Mouse (Mus musculus) skeletal muscle tissue, adult 2 months (tissue): Measurements from ENCODE around the gene Fam189a2.

ENCODE experiments used
- DNase-seq: peaks from one replicate; pipeline ENCODE4 v3.0.0-alpha.2; 2012; ENCODE audit warnings: low read depth, low spot score

The Fam189a2 gene

DNA sequence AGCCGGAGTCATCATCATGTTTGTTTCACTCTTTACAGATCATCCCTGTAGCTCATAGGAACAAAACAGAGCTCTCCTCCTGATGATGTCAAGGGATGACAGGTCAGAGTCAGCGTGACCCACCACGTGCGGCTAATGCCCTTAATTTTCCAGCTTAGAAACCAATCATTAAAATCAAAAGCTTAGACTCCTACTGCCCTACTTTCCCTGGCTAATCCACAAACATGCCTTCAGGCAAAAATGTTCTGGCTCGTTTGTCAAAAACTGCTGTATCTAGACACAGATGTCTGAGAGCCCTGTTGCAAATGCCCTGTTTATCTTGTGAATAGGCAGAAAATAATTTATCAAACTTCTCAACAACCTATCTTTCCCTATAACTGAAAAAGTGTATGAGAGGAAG, 4.9 kb downstream of the Fam189a2 start:
- DNase-seq = no peak

DNA sequence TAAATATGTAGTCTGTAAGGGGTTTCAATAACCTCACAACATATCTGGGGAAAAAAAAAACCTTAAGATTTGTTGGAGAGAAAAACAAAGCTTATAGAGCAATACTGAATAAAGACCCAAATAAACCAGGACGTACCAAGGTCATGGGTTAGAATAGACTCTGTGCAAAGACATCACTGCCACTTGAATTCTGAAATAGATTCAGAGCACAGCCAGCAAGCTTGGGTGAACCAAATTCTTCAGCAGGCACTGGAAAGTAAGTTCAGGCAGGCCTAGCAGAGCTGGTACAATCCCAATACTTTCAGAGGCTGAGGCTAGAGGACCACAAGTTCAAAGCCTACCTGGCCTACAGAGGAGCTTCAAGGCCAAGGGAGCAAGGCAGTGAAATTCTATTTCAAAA, 6.2 kb downstream of the Fam189a2 start:
- no peak for DNase-seq

GRCm38 (mm10) chr19:24024131-24024530, 6.7 kb downstream of the Fam189a2 start:
- DNase-seq = no peak

DNA sequence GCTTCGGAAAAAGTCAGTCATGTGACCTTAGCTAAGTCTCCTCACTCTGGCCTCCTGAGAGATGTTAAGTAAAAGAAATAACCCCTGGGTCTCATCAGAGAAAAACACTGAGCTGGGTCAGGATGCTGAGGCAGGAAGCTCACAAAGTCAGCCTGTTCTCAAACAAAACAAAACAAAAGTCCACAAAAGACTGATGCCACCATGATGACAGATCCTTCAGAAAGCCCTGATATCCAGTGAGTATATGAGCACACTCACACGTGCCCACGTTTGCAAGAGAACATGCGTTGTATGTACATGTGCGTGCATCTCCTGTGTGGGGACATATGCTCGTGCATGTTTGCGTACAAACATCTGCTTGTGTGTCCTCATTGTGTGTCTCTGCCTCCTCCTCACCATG, 7.5 kb downstream of the Fam189a2 start:
- DNase-seq = no peak

DNA sequence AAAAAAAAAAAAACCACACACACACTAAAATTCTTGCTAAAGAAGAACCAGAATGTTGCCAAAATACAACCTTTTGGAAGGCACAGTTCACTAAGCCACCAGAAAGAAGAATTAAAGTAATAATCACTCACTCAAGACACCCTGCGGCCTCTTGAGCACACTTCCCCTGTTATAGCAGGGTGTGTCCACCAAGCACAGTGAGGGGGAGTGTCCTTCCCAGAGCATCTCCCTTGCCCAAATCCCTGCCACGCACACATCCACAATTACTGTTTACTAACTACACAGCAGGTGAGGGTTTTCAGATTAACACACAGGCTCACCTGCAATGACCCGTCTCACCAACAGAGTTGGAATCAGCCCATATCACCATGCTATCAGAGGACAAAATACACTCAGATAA, 8.0 kb downstream of the Fam189a2 start:
- DNase-seq = no peak

DNA sequence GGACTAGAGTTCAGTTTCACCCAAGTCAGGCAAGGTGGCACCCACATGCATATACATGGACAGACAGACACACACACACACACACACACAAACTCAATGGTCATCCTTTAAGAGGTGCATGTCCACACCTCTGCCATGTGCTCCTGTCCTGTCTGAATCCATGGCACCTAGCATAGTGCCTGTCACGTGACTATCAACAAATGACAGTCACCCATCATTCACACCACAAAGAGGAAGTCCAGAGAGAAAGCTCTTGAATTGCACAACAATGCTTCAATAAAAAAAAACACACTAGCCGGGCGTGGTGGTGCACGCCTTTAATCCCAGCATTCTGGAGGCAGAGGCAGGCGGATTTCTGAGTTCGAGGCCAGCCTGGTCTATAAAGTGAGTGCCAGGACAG, 8.5 kb downstream of the Fam189a2 start:
- DNase-seq = no peak

GRCm38 (mm10) chr19:24020736-24021135, 10.1 kb downstream of the Fam189a2 start:
- DNase-seq = no peak

DNA sequence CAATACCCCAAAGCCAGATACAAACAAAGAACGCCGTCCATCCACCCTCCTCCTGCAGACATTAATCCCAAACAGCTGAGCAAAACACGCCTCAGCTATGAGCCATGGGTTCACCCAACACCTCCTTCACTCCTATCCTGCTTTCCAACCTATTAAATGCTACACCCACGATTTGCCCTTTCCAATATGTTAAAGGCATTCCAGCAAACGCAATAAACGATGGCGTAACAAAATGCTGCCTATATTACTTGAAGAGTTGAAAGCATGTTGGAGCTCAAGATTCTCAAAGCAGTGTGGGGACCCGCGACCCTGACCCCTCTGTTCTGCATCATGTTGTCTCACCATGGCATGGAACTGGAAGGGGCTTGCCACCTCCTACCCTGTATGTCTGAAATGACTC, 11.2 kb downstream of the Fam189a2 start:
- no peak for DNase-seq

DNA sequence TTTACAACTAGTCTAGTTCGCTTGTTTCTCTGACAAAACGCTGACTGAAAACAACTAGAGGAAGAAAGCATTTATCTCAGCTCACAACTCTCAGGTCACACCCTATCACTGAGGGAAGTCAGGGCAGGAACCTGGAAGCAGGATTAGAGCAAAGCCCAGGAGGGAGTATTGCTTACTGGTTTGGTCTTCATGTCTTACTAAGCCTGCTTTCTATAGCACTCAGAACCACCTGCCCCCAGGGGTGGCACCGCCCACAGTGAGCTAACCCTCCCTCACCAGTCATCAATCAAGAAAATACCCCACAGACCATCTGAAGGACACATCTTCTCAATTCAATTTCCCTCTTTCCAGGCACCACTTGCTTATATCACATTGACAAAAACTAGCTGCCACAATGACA, 12.4 kb downstream of the Fam189a2 start:
- DNase-seq = no peak

DNA sequence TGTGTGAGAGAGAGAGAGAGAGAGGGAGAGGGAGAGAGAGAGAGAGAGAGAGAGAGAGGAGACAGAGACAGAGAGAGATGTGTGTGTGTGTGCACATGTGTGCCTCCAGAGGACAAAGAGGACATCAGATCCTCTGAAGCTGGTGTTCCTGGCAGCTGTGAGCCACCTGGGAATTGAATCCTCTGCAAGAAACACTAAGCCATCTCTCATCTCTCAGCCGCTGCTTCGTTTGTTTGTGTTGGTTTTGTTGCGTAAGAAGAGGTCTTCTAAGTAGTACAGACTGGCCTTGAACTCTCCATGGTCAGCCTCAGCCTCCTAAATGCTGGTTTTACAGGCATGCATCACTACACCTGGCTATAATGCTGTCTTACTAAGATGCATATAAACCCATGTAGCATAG, 12.9 kb downstream of the Fam189a2 start:
- DNase-seq = peak; percentile 65

GRCm38 (mm10) chr19:24017427-24017826, 13.4 kb downstream of the Fam189a2 start:
- DNase-seq = peak; percentile 56

DNA sequence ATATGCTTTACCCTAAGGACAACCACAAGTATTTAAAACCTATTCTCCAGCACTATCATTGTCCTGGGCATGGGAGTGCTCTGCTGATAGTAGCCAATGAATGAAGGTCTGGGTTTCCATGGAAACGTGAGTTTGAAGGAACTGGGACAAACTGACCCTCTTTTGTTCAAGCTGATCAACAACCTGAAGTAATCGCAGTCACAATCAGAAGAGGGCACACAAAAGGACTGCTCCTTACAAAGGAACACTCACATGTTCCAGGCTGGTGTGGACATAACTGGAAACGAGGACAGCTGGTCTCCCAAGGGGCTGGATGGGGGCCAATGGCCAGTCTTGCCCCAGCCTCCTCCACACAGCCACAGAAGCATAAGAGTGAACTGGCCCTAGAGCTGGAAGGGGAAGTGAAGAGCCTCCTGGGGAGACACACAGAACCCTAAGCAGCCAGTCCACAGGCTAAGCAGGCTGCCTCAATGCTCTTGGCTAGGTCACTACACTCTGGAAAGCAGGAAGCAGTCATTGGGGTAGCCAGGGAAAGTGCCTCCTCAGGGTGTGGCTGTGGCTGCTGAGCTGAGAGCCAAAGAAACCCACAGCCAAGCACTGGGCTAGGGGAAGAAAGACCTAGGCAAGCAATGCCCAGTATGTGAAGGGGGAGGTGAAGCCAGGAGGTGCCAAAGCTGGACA, 14.0 kb downstream of the Fam189a2 start:
- peak; percentile 76 for DNase-seq

DNA sequence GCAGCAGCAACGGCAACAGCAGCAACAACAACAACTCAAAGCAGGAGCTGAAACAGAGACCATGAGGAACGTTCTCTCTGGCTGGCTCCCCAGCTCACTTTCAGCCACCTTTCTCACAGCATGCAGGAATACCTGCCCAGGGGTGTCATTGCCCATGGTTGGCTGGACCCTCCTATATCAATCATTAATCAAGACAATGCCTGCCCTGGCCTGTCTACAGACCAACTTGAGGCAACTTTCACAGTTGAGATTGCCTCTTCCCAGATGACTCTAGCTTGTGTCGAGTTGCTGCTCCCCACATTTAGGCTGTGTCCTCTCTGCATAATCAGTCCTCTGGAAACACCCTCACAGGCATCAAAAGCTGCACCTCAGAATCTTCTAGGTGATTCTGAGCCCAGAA, 17.6 kb downstream of the Fam189a2 start:
- DNase-seq = no peak

- DNase-seq = no peak
Observed at GRCm38 (mm10) chr19:24012479-24012878, 18.3 kb downstream of the Fam189a2 start.

DNA sequence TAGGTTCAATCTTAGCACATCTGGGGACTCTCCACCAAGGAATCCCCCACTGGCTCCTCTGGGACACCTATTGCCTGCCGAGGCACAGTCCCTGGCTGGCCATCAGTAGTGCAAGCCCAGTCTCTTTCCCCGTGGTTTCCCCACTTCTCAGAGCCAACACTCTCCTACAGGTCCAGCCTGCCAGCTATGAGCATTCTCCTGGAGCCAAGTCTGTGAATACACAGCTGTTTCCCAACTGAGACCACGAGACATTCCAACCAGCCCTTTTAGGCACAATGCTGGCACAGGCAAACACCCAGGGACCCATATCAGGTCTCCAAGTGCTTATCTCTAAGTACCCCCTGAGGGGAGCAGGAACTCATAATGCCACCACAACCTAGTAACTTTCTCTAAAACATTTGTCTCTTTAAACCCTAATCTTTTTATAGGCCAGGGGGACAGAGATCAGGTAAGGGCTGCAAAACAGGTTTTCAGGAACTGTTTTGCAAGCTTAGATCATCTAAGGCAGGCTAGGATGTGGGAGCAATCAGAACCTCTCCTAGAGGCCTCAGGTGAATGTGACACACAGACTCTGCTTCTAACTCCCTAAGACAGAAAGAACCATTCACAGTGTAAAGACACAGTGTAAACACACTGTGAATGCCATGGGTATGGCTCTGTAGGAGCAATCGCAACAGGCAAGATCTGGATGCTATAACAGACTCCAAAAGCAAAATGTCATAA, 23.0 kb downstream of the Fam189a2 start:
- peak; percentile 45 for DNase-seq

GRCm38 (mm10) chr19:24007002-24007637, 23.7 kb downstream of the Fam189a2 start:
- peak; percentile 71 for DNase-seq

DNA sequence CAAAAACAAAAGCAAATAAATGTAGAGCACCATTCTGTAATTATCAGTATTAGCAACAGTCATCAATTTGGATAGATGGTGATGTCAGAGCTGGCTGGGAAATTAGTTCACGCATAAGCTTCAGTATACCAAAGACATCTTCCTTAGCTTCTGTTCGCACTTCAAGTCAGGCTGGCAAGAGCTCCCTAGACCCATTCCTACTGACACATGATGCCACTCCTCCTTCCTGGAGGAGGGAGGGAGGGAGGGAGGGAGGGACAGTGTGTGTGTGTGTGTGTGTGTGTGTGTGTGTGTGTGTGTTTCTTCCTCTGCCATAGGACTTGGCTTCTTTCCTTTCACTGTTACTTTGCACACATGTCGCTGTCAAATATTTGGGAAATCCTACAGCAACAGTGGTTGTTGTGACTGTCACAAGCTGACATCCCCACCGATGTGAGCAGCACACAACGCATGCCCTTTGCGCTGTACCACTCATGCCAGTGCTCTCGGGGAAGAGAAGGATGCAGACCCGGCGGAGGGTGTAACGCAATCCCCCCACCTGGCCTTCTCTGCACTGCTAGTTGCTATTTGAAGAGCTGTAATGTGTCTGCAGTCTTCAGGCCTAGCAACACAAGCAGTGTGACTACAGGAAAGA, 34.9 kb downstream of the Fam189a2 start:
- DNase-seq = peak; percentile 79

GRCm38 (mm10) chr19:23988166-23988565, 42.7 kb downstream of the Fam189a2 start:
- DNase-seq = no peak

DNA sequence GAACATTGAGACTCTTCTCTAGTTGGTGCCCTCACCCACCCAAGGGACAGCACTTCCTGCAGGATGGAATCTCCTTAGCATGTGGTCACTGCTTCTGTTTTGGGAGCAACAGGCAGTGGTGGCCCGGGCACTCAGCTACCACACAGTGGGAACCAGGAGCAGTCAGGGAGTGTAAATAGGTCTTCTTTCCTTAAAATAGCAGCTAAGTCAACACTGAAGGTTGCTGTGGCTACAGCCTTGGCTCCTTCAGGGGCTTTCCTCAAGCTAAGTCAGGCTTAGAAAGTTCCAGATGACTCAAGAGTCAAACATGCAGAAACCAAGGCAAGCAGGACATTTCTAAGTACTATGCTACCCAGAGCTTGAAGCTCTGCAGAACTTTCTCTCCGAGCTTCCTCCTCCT, 43.5 kb downstream of the Fam189a2 start:
- peak; percentile 57 for DNase-seq

- no peak for DNase-seq
Observed at GRCm38 (mm10) chr19:23984186-23984585, 46.6 kb downstream of the Fam189a2 start.

DNA sequence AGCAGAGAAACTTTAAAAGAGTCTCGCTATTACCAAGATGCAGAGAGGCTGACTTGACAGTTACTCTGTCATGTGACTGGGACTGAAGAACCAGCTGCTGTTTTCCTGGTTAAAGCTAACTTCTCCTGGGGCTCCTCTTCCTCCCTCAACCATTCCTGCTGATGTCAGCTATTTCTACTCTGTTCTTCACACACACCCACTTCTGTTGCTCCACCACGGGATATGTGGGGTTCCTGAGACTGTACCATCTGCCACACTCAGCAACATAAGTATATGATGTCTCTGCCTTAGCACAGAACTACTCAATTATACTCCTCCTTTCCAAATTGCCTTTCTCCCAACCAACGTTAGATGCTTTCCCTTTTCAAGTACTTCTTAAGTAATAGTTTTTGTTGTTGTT, 50.2 kb downstream of the Fam189a2 start:
- DNase-seq = no peak

GRCm38 (mm10) chr19:23977901-23978443, 52.8 kb downstream of the Fam189a2 start:
- no peak for DNase-seq
